Mouse (Mus musculus) liver, embryonic 15.5 days (tissue): Measurements from ENCODE around the gene 1700037C18Rik. TPM values are rescaled to one million over a fixed set of nuclear protein-coding genes. Genes with fewer than 3 reads are reported as not detected.

Source experiments
- ATAC-seq: fragments of 200-750 bp; cut with Nextera tagmentation; 2 replicates; pipeline ENCODE4 v1.8.0; 2017; ENCODE audit warnings: moderate number of reproducible peaks, mild to moderate bottlenecking, moderate library complexity; ENCODE audit not compliant: insufficient read depth
- H3K27ac ChIP-seq: fragments of 300-500 bp; sonication (generic); replicated peaks from 2 replicates; pipeline ENCODE4 v1.5.1; 2015; ENCODE audit warnings: mild to moderate bottlenecking, inconsistent platforms
- H3K27me3 ChIP-seq: fragments of 300-500 bp; sonication (generic); 2 replicates; pipeline ENCODE4 v1.6.1; 2015; ENCODE audit warnings: mild to moderate bottlenecking, inconsistent platforms
- H3K36me3 ChIP-seq: fragments of 300-500 bp; sonication (generic); replicated peaks from 2 replicates; pipeline ENCODE4 v1.6.1; 2015; ENCODE audit warnings: moderate library complexity, mild to moderate bottlenecking, inconsistent platforms
- H3K4me1 ChIP-seq: fragments of 300-500 bp; sonication (generic); replicated peaks from 2 replicates; pipeline ENCODE4 v1.6.1; 2015; ENCODE audit warnings: inconsistent platforms
- H3K4me2 ChIP-seq: fragments of 300-500 bp; sonication (generic); 2 replicates; pipeline ENCODE4 v1.6.1; 2015; ENCODE audit warnings: moderate library complexity, mild to moderate bottlenecking, inconsistent platforms
- H3K4me3 ChIP-seq: fragments of 300-500 bp; sonication (generic); replicated peaks from 2 replicates; pipeline ENCODE4 v1.5.1; 2015; ENCODE audit warnings: mild to moderate bottlenecking, inconsistent platforms
- H3K9ac ChIP-seq: fragments of 300-500 bp; sonication (generic); 2 replicates; pipeline ENCODE4 v1.6.1; 2015; ENCODE audit warnings: moderate library complexity, mild to moderate bottlenecking, inconsistent platforms
- H3K9me3 ChIP-seq: fragments of 300-500 bp; sonication (generic); replicated peaks from 2 replicates; pipeline ENCODE4 v1.6.1; 2016; ENCODE audit warnings: inconsistent platforms
- WGBS: fragments of 180-500 bp; shearing (Covaris S2); methylation state at CpG from one replicate; pipeline ENCODE4 v1.1.7; 2015; ENCODE audit warnings: mixed read lengths; ENCODE audit not compliant: insufficient replicate concordance; 5-methylcytosine and 5-hydroxymethylcytosine counted together
- polyA plus RNA-seq: library from polyadenylated mRNA; unstranded; fragments of >200 nt; fragmentation: Nextera tagmentation; extraction: Ambion mirVana; gene quantifications from 2 replicates; pipeline ENCODE4 v1.2.1, GENCODE M21; 2015

1700037C18Rik gene
- polyA plus RNA-seq, 1 experiment from 2014 or later, result 2.0 TPM

DNA sequence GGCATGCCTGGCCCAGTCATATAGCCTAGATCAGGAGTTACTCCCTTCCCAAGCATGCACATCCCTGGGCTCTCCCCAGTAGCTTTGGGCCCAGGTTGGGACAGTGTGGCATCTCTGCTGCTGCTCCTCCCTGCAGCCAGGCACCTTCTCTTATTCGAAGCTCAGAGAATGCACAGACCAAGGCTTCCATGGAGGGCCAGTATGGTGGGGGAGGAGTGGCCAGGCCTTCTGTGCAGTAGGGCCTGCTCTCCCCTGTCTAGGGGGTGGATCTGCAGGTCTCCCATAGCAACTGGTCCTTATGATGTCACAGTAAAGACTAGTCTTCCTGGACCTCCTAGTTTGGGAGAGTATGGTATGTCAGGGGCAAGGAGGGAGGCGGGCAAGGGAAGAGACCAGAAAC, 1.0 kb downstream of the 1700037C18Rik start:
- H3K4me2 ChIP-seq, result no peak overlapping the region
- no peaks in the 10 kb centered on the region for H3K27me3 ChIP-seq
- H3K9me3 ChIP-seq, result no peaks in the 10 kb centered on the region
- no peak overlapping the region for H3K9ac ChIP-seq
- H3K36me3 ChIP-seq, result peaks cover 44% of the 10 kb centered on the region
- H3K27ac ChIP-seq, result no peak overlapping the region
- ATAC-seq, result no peak
- no peak overlapping the region for H3K4me3 ChIP-seq
- H3K4me1 ChIP-seq, result peaks cover 24% of the 10 kb centered on the region
- WGBS, result 63% methylated on average over 2 of the region's 2 CpGs

DNA sequence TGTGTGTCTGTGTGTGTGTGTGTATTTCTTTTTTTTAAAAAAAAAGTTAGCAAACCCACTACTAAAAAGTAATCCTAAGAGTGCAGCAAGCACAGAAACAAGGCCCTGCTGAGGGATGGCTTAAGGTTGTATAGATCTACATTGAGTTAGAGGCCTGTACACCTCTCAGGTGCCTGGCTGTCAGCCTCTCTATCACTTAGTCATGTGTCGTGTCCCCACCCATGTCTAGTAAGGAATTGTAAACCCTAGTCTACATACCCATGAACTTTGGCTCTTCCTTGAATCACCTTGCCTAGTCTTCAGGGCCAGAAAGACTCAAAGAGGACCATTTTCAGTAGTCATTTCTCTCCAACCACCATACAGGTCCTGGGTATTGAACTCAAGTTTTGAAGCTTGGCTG, 11.9 kb downstream of the 1700037C18Rik start:
- Histone ChIP-seq H3K27me3 (no peaks in the 10 kb centered on the region), H3K4me3 (no peak overlapping the region), H3K4me1 (peaks cover 22% of the 10 kb centered on the region), H3K36me3 (peaks cover 51% of the 10 kb centered on the region), H3K9ac (no peak overlapping the region), H3K4me2 (no peak overlapping the region), H3K9me3 (no peaks in the 10 kb centered on the region), H3K27ac (no peak overlapping the region)
- 74% methylated on average over 1 of the region's 1 CpGs for WGBS
- no peak for ATAC-seq

DNA sequence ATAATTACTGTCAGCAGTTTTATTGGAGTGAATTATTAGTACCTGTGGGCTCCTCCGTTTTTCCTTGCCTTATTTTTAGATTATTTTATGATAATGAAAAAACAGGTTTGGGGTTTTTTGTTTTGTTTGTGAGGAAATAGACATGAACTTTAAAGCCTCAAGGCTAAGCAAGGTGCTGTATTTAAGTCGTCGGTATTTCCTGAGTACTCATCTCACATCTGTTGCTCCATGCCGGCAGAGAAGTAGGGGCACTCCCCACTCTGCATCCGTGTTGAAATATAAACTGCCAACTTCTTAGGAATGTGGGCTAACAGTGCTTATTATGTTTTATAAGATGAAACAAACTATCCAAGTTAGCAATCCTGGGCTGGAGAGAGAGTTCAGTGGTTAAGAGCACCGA, 12.4 kb downstream of the 1700037C18Rik start:
- Histone ChIP-seq H3K9ac (no peak overlapping the region), H3K4me1 (peaks cover 22% of the 10 kb centered on the region), H3K27ac (no peak overlapping the region), H3K27me3 (no peaks in the 10 kb centered on the region), H3K9me3 (no peaks in the 10 kb centered on the region), H3K4me3 (no peak overlapping the region), H3K4me2 (no peak overlapping the region), H3K36me3 (peaks cover 46% of the 10 kb centered on the region)
- 70% methylated on average over 6 of the region's 6 CpGs for WGBS
- no peak for ATAC-seq

DNA sequence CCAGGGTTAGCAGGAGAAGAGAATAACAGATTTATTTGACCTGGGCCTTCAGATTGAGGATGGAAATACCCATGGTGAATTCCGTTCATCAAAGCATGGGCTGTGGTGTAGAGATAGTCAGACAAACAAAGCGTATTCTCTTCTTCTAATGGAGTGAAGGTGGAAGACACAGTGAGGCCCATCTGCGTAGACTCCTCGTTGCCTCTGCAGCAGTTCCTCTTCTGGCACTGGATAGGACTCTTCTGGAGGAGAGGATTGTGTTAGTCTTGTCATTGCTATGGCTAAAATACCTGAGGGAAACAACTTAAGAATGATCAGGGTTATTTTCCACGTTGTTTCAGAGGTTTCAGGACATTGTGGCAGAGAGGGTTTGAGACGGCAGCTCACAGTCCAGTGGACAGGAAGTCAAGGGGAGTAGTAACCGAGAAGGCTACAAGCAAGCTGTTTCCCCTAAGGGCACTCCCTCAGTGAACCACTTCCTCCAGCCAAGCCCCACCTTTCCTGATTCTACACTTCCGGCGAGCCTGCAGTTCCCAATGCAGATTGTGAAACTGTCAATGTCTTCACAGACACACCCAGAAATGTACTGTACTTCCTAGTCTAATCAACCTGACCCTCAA, 13.2 kb downstream of the 1700037C18Rik start:
- peak; percentile 60 for ATAC-seq
- WGBS, result 18% methylated on average over 9 of the region's 9 CpGs
- H3K27me3 ChIP-seq, result no peaks in the 10 kb centered on the region
- peaks cover 38% of the 10 kb centered on the region for H3K36me3 ChIP-seq
- H3K4me3 ChIP-seq, result peak overlapping the region; percentile 2; the same call in 1 of the 2 replicates
- no peak overlapping the region for H3K9ac ChIP-seq
- H3K27ac ChIP-seq, result peak overlapping the region; percentile 35
- no peaks in the 10 kb centered on the region for H3K9me3 ChIP-seq
- peaks cover 22% of the 10 kb centered on the region for H3K4me1 ChIP-seq
- peak overlapping the region; percentile 21 for H3K4me2 ChIP-seq

DNA sequence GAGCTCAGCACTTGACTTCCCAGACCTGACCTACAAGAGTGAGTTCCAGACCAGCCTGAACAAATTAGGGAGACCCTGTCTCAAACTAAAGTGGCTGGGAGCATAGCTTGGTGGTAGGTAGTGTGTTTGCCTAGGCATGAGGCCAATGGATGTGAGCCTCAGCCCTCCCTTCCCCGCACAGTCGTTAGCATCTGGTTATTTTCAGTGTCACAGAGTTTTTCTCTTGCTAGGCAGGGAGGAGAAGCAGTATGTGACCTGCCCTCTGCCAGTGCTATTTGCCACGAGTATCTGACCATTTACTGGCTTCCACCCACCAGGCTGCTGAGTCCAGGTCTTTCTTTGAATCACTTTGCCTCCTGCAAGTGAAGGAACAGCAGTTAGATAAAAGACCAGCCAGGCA, 14.8 kb downstream of the 1700037C18Rik start:
- Histone ChIP-seq H3K9me3 (no peaks in the 10 kb centered on the region), H3K27me3 (no peaks in the 10 kb centered on the region), H3K4me2 (no peak overlapping the region; the same call in 1 of the 2 replicates), H3K36me3 (peaks cover 23% of the 10 kb centered on the region), H3K27ac (peak overlapping the region; percentile 19; the same call in 1 of the 2 replicates), H3K4me1 (peaks cover 22% of the 10 kb centered on the region), H3K4me3 (no peak overlapping the region), H3K9ac (no peak overlapping the region)
- 47% methylated on average over 3 of the region's 3 CpGs for WGBS
- no peak for ATAC-seq

DNA sequence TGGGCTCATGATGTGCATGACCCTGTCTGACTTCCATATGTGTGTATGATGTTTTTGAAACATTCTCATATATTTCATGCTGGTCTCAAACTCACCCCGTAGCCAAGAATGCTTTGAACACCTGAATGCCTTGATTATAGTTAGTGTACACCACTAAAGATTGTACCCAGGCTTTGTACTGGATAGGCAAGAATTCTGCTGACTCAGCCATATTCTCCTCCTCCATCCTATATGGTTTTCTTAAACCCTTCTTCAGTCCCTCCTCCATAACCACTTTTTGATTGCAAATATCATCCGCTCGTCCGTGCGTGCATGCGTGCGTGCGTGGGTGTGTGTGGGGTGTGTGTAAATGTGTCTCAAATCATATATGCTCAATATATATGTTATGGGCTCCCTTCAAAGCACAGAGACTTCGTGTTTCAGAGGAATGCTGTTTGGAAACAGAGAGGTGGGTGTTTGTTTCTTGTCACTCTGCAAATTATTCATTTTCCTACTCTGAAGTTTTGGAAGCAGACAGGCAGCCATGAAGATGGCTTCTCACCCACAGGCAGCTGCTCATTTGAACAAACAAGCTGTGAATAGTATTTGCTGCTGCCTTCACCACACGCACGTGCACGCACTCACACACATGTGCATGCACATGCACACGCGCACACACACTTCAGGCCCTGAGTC, 16.7 kb downstream of the 1700037C18Rik start:
- no peak overlapping the region for H3K4me2 ChIP-seq
- ATAC-seq, result no peak
- H3K4me3 ChIP-seq, result no peak overlapping the region
- no peaks in the 10 kb centered on the region for H3K27me3 ChIP-seq
- no peak overlapping the region for H3K9ac ChIP-seq
- H3K27ac ChIP-seq, result no peak overlapping the region
- H3K36me3 ChIP-seq, result peaks cover 3% of the 10 kb centered on the region; the same call in 1 of the 2 replicates
- H3K4me1 ChIP-seq, result peaks cover 26% of the 10 kb centered on the region
- H3K9me3 ChIP-seq, result no peaks in the 10 kb centered on the region
- WGBS, result 88% methylated on average over 14 of the region's 14 CpGs

DNA sequence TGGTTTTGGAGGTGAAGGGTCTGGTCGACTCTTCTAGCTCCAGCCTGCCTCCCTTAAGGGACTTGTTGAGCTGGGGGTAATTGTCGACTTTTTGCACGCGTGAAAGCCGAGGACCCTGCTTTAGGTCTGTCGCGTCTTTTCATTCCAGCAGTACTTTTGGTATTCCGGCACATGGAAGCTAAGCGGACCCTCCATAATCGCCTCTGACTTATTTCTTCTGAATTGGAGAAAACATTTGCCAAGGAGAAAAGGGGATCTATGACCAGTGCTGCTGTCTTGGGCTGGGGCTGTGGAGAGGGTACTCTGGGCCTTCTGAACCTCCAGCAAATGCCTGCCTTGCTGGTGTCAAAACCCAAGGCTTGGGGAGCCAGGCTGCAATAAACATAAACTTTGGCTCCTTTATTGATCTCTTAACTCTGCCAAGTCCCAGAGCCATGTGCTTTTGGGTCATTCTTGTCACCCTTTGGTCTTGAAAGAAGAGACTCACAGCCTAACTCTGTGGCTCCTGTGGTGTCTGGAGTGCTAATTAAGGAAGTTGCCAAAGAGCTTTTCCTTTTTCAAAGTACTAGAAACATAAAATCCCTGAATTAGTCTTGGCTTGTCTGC, 23.3 kb downstream of the 1700037C18Rik start:
- 3% methylated on average over 10 of the region's 10 CpGs for WGBS
- ATAC-seq, result no peak

DNA sequence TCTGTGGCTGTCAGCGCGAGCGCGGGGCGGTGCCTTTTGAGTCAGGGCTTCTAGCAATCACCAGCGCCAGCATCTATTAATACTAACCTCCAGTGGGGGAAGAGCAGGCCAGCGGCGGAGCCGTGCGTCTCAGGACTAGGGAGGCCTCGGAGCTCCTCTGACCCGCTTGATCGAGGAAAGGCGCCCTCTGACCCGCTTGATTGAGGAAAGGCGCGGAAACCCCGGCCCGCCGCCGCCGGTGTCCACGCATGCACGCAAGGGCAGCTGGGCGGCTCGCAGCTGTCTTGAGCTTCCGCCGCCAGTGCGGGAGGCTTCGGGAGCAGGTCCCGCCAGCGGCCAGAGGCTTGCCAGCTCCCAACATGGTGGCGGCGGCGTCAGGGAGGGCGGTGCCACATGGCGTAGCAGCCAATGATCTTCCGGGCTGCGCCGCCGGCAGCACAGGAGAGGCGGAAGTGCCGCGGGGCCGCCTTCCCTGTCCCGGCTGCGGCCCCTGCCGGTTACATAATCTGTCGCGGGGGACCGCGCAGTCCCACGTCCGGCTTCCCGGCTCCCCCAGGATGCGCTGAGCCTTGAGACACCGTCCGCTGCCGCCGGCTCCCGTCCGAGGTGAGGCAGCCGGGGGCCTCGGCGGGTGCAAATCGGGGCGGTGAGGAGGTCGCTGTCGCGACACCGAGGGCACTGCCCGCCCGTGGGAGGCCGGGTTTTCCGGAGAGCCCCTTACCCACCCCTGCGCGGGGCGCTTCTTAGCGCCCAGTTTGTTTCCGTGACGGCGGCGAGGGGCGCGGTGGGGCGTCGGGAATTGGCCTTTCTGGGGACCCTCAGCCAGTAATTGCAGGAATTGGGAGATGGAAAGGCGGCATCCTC, 24.1 kb downstream of the 1700037C18Rik start, which contains the start of the genes Zfp597 and Gm20695:
Zfp597 (minus strand) TSS at position 361 of the 864 bp plus-strand sequence.
Gm20695 (plus strand) TSS at position 448 of the 864 bp plus-strand sequence.
- Histone ChIP-seq H3K27me3 (no peaks in the 10 kb centered on the region), H3K9ac (peak within 1 kb of the TSS; percentile 96), H3K36me3 (peaks cover 11% of the 10 kb centered on the region; the same call in 1 of the 2 replicates), H3K4me2 (peak within 1 kb of the TSS; percentile 89), H3K4me1 (peaks cover 27% of the 10 kb centered on the region), H3K9me3 (no peaks in the 10 kb centered on the region), H3K27ac (peak within 1 kb of the TSS; percentile 88), H3K4me3 (peak within 1 kb of the TSS; percentile 97)
- ATAC-seq, result peak; percentile 98
- WGBS, result under 1% methylated on average over 88 of the region's 88 CpGs

More for the DNA sequence above, 23.3 kb downstream of the 1700037C18Rik start:
- Histone ChIP-seq H3K36me3 (0 out of 2 replicates have a peak, but pooled peaks cover 7% of the 10 kb centered on the region), H3K4me2 (peak overlapping the region; percentile 89), H3K27ac (peak overlapping the region; percentile 88), H3K9ac (peak overlapping the region; percentile 96), H3K4me1 (peaks cover 27% of the 10 kb centered on the region), H3K4me3 (peak overlapping the region; percentile 97), H3K27me3 (no peaks in the 10 kb centered on the region), H3K9me3 (no peaks in the 10 kb centered on the region)

DNA sequence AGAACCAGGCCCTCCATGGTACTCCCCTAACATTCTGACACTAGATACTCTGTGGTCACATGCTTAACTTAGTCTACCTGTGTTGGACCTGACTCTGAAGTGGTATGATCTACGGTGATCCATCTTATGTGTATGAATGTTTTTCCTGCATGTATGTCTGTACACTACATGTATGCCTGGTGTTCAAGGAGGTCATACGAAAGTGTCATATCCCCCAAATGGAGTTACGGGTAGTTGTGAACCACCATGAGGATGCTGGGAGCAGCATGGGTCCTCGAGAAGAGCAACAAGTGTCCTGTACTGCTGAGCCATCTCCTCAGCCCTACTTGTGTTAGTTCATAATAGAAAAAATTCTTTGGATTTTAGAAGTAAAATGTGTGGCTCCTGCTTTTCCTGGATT, 32.1 kb downstream of the 1700037C18Rik start:
- H3K4me3 ChIP-seq, result no peak overlapping the region
- H3K9me3 ChIP-seq, result no peaks in the 10 kb centered on the region
- H3K27me3 ChIP-seq, result no peaks in the 10 kb centered on the region
- WGBS, result 82% methylated on average over 4 of the region's 4 CpGs
- ATAC-seq, result no peak
- no peak overlapping the region for H3K27ac ChIP-seq
- H3K4me2 ChIP-seq, result no peak overlapping the region
- H3K36me3 ChIP-seq, result peaks cover 14% of the 10 kb centered on the region; the same call in 1 of the 2 replicates
- H3K9ac ChIP-seq, result no peak overlapping the region
- peaks cover 20% of the 10 kb centered on the region for H3K4me1 ChIP-seq

DNA sequence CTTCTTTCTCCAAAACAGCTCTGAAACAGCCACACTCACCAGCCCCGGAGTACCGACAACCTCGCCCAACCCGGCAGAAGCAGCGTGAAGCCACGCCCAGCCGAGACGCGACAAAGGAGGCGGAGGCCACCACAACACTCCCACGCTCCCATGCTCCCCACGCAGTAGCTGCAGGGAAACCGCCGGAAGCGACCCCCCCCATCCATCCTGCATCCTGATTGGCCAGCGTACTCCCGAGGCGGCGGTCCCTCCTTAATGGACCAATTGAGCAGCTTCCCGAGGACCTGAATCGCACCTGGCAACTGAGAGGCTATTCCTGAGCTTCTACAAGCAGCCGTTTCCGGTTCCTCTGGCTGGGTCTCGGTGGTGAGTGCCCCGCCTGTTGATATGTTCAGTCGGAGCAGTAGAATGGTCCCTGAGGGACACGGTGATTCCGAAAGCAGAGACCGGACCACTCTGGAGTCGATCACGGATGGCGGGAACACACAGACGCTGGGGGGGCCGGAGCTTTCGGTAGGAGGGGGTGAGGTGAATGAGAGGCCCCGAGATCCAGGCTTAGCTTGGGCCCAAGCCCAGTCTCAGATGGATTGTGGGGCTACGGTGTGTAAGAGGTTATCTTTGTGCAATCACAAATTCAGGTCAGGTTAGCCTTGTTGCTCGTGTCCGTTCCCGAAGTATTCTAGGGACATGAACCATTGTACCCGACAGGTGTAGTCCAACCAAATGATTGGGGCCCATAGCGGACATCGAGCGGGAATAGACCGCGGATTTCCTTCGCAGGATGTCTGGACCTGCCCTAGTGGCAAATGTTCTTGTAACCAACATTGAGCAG, 36.1 kb downstream of the 1700037C18Rik start, which contains the start of gene Naa60:
Naa60 (plus strand) TSS at position 160 of the 832 bp plus-strand sequence.
- H3K4me1 ChIP-seq, result peaks cover 27% of the 10 kb centered on the region
- H3K4me3 ChIP-seq, result peak within 1 kb of the TSS; percentile 64
- H3K27me3 ChIP-seq, result no peaks in the 10 kb centered on the region
- H3K9ac ChIP-seq, result peak within 1 kb of the TSS; percentile 54
- H3K27ac ChIP-seq, result peak within 1 kb of the TSS; percentile 26
- peaks cover 25% of the 10 kb centered on the region for H3K36me3 ChIP-seq
- WGBS, result 6% methylated on average over 47 of the region's 47 CpGs
- peak within 1 kb of the TSS; percentile 89 for H3K4me2 ChIP-seq
- peak; percentile 89 for ATAC-seq
- H3K9me3 ChIP-seq, result no peaks in the 10 kb centered on the region
